Mouse (Mus musculus): ENCODE measurements at regions not wholly inside any gene's neighbourhood (a gene's known extent, or its start where the extent isn't known, plus 50 kb on each side); places are given as distances from the start of the nearest gene placed in this dataset.

GRCm38 (mm10) chr12:105948322-105948721 lies 61.7 kb upstream of the Vrk1 start:
- no peak for ATAC-seq (replicated peaks in 1 of 2; ENCODE audit: insufficient read depth in 1 of 2, low FRiP score in 2 of 2, low TSS enrichment in 1 of 2, low read depth in 1 of 2, poor library complexity in 2 of 2, severe bottlenecking in 2 of 2)

- no peak for ATAC-seq (replicated peaks in 1 of 2; ENCODE audit: insufficient read depth in 1 of 2, low FRiP score in 2 of 2, low TSS enrichment in 1 of 2, low read depth in 1 of 2, poor library complexity in 2 of 2, severe bottlenecking in 2 of 2)
These were observed 54.2 kb upstream of the Vrk1 start for GRCm38 (mm10) chr12:105955764-105956290.

- ATAC-seq (replicated peaks in 1 of 2; ENCODE audit: insufficient read depth in 1 of 2, low FRiP score in 2 of 2, low TSS enrichment in 1 of 2, low read depth in 1 of 2, poor library complexity in 2 of 2, severe bottlenecking in 2 of 2) = no peak
These were observed 50.3 kb upstream of the Vrk1 start for GRCm38 (mm10) chr12:105959756-105960155.
